Mouse (Mus musculus): ENCODE measurements around the gene Dctpp1.
A peak's percentile ranks its signal among the peaks of the same experiment; 100 is the strongest.

The Dctpp1 gene

DNA sequence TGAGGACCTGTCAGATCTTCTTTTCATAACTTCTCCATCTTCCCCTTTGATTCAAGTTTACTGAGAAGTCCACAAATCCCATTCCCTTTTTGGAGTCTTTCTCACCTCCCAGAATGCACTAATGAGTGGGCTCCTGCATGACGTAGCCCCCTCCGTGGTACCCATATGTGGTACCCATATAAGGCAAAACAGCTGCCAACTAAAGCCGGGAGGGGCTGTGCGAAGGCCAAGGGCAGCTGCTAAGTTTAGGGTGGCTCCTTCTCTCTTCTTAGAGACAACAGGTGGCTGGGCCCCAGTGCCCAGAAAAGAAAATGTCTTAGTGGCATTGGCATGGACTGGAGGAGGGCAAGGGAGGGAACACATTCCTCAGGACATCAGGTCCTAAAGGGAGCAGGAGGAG lies 50.2 kb downstream of the Dctpp1 start:
- peak; percentile 53 to 59 for DNase-seq (ENCODE audit: low spot score in 2 of 2)

DNA sequence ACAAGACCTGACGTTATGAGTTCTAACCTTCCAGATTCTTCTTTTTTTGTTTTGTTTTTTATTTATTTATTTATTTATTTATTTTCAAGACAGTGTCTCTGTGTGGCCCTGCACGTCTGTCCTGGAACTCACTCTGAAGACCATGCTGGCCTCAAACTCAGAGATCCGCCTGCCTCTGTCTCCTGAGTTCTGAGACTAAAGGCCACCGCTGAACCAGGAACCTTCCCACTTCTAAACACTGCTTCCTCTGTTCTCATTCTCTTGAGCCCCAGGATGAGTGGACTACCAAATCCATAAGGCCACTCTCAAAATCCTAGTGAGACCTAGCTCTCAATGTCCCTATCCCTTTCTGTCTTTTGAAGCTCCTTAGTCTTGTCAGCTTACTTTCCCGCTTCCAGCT lies 50.7 kb downstream of the Dctpp1 start:
- no peak for DNase-seq (ENCODE audit: low spot score in 2 of 2)

DNA sequence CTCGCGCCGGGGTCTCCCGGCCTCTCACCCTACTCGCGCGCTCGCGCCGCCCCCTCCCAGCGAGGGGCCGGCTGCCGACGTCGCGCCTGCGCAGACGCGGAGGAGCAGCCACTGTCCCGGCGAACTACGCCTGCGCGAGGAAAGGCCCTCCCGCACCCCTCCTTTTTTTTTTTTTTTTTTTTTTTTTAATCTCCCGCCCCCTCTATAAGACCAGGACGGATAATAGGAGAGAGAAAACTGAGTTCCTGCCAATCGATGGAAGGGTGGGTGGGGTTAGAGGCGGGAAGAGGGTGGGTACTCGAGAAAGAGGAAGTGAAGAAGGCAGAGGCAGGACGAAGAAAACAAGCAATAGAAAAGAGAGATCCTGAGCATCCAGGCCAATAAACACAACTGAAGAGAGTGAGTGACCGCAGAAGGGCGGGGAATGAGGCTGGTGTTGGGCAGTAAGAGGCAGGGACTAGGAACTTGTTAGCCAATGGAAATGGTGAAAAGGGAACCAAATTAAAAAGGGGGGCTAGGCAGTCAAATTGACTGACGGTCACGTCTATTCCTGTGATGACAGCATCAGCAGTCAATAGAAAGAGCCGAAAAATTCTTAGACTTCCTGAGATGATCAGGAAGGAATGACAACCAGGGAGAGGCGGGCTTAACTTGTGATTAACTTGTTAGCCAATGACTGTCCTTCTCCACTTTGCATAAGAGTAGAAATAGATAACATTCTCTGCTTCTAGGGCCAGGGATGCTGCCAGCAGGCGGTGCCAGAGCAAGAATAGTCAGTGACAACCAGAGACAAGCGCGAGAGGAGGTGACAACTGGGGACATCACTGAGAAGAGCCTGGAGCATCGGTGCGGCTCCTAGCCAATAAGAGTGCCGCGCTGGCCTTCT lies 51.7 kb downstream of the Dctpp1 start, which contains the start of gene Mylpf:
Gene Mylpf (plus strand): TSS at position 338 of the 886 bp plus-strand sequence.
- DNase-seq (ENCODE audit: low spot score in 2 of 2), result peak; percentile 94 to 97

DNA sequence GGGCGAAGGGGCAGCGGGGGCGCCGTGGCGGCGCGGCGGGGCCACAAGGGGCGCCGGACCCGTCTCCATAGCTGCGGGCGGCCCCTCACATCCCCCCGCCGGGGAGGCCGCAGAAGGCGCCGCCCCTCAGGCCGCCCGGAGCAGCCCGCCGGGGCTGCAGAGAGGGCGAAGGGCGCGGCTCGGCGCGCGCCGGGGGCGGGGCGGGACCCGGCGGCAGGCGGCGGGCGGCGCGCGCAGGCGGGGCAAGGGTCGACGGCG lies 52.3 kb downstream of the Dctpp1 start, which contains the start of gene Tbc1d10b:
Gene Tbc1d10b (minus strand): TSS at position 174 of the 258 bp plus-strand sequence.
- peak in 1 of 2 experiments; percentile 63 for DNase-seq (ENCODE audit: low spot score in 2 of 2)

DNA sequence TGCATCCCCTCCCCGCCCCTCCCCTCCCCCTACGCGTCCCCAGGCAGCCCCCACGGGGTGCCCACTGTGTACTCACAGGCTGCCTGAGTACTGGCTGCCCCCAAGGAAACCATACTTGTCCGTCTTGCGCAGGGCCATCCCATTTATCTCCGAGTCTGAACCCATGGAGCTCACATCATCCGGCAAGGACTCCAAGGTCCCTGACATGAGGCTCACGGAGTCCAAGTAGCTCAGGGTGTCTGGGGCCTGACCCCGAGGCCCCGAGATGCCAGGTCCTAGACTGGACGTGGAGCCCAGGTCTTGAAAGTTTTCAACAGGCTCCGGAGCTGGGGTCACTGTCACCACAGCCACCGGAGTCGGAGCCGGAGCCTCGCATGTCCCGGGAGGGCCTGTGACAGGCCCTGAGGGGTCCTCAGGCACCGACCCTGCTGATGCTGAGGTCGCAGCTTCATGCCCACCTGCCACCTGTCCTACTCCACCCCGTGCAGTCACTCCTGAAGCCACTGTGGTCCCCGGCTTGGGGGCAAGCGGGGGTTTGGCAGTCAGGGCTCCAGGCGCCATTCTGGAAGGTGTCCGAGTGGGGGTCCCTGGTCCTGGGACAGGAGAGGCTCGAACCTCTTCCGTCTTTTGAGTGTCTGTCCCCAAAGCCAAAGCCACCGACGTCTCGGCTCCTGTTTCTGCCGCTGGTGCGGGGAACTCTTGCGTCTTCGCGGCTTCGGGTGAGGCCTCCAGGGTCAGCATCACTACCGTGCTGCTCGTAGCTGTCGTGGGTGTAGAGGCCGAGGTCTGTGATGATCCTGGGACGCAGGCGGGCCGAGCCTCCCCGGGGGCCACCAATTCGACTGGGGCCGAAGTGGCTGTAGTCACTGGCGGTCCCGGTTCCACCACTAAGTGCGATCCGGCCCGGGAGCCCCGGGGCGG lies 52.9 kb downstream of the Dctpp1 start:
- peak in 1 of 2 experiments; percentile 45 for DNase-seq (ENCODE audit: low spot score in 2 of 2)

All from thymus, postnatal 10 days (tissue).